Mouse (Mus musculus): ENCODE results near the gene Insyn1. TPM values are rescaled to one million over a fixed set of nuclear protein-coding genes. Genes with fewer than 3 reads are reported as not detected.

The Insyn1 gene
- polyA plus RNA-seq, 1 experiment from 2014 or later: 2.4 TPM

DNA sequence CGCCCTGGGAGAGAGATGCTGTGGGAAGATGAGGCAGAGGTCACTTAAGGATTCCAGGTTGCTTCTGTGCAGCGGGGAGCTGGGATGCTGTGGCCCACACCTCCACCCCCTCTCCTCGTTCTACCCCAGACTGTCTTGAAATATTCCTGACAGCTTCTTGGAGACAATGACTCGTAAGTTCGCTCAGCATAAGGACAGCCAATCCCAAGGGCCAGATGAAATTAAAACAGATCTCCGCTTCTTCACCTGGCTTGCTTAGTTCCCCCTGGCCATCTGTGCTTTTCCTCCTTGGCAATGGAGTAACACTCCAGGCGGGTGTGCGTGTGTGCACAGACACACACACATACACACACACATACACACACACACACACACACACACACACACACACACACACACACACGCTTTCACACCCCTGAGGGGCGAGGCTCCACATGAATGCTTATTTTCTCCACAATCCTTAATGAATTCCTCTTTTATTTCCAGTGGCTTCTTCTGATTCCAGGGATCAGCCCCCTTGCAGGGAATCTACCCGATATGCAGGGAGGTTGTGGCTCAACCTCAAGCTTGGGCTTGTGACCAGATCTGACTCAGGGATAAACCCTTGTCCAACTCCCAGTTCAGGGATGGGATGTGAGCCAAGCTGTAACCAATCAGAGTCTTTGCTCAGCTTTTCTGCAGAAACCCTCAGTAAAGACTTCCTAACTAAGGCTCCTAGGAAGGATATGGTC is 58.4 kb downstream of the Insyn1 start:
- H3K9ac ChIP-seq (ENCODE audit: low read length): no peak overlapping the region
- no peaks in the 10 kb centered on the region for H3K9me3 ChIP-seq (ENCODE audit: control insufficient read depth, low read length)
- DNase-seq (ENCODE audit: low spot score) (no peak), ATAC-seq (replicated peaks; ENCODE audit: low FRiP score) (no peak)
- H3K27me3 ChIP-seq (ENCODE audit: control insufficient read depth, insufficient read depth, low read length): no peaks in the 10 kb centered on the region
- no peak overlapping the region for H3K4me3 ChIP-seq (ENCODE audit: low read depth, low read length)
- H3K4me1 ChIP-seq (replicated peaks; ENCODE audit: control insufficient read depth, insufficient read depth, low read length): no peaks in the 10 kb centered on the region
- no peaks in the 10 kb centered on the region for H3K36me3 ChIP-seq (ENCODE audit: control insufficient read depth, insufficient read depth, low read length)
- 87% methylated on average over 11 of the region's 11 CpGs for WGBS
- no peak overlapping the region for H3K27ac ChIP-seq (ENCODE audit: low read depth, low read length)
- H3K4me2 ChIP-seq (ENCODE audit: low read depth, low read length, severe bottlenecking): no peak overlapping the region

DNA sequence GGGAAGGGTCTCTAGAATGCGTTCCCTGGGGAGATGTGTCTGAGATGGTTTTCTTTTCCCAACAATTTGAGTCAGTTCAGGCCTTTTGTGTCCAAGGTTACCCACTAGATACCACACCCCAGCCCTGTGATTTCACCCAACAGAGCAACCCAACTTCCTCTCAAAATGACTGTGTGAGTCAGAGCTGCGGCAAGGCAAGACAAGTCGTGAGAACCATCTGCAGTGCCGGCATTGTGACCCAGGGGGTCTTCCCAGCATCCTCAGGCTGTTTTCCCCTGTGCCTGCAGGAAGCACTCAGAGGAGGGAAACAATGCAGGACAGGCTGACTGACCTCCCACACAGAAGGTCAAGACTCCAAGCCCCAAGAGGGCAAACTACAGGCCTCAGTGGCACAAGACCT is 60.5 kb downstream of the Insyn1 start:
- H3K4me3 ChIP-seq (ENCODE audit: low read depth, low read length): no peak overlapping the region
- 49% methylated on average over 4 of the region's 4 CpGs for WGBS
- ATAC-seq (replicated peaks; ENCODE audit: low FRiP score) (no peak), DNase-seq (ENCODE audit: low spot score) (no peak)
- H3K27ac ChIP-seq (ENCODE audit: low read depth, low read length): no peak overlapping the region
- no peak overlapping the region for H3K9ac ChIP-seq (ENCODE audit: low read length)
- H3K27me3 ChIP-seq (ENCODE audit: control insufficient read depth, insufficient read depth, low read length): no peaks in the 10 kb centered on the region
- no peaks in the 10 kb centered on the region for H3K4me1 ChIP-seq (replicated peaks; ENCODE audit: control insufficient read depth, insufficient read depth, low read length)
- no peak overlapping the region for H3K4me2 ChIP-seq (ENCODE audit: low read depth, low read length, severe bottlenecking)
- no peaks in the 10 kb centered on the region for H3K9me3 ChIP-seq (ENCODE audit: control insufficient read depth, low read length)
- no peaks in the 10 kb centered on the region for H3K36me3 ChIP-seq (ENCODE audit: control insufficient read depth, insufficient read depth, low read length)

Other genes with a start within 250 kb of the Insyn1 start
- 13.6 and 13.7 TPM in 2 replicates for gene Pml, start 238.8 kb upstream of the Insyn1 start, polyA plus RNA-seq (2014; fragmentation: Nextera tagmentation; extraction: Ambion mirVana)
- gene Stoml1, start 235.4 kb upstream of the Insyn1 start, polyA plus RNA-seq (2014; fragmentation: Nextera tagmentation; extraction: Ambion mirVana): 37.6 and 39.4 TPM in 2 replicates
- gene Loxl1, start 175.4 kb upstream of the Insyn1 start, polyA plus RNA-seq (2014; fragmentation: Nextera tagmentation; extraction: Ambion mirVana): 10.2 and 13.0 TPM in 2 replicates
- not detected in 2 replicates for gene Tbc1d21, start 118.1 kb upstream of the Insyn1 start, polyA plus RNA-seq (2014; fragmentation: Nextera tagmentation; extraction: Ambion mirVana)
- 34.7 and 35.8 TPM in 2 replicates for gene Cd276, start 66.8 kb downstream of the Insyn1 start, polyA plus RNA-seq (2014; fragmentation: Nextera tagmentation; extraction: Ambion mirVana)
- 58.7 and 60.3 TPM in 2 replicates for gene Nptn, start 93.6 kb downstream of the Insyn1 start, polyA plus RNA-seq (2014; fragmentation: Nextera tagmentation; extraction: Ambion mirVana)